Mouse (Mus musculus) CH12.LX (cell line): ENCODE data around the gene Car8. TPM values are rescaled to one million over a fixed set of nuclear protein-coding genes. Genes with fewer than 3 reads are reported as not detected.

Experiments used
- DNase-seq: peaks from one replicate; pipeline ENCODE4 v3.0.0-alpha.2; 2013; ENCODE audit errors: extremely low read depth
- H3K27ac ChIP-seq: 2 replicates; pipeline ENCODE4 v1.5.1; 2012; ENCODE audit warnings: low read depth, mild to moderate bottlenecking, control low read depth, moderate library complexity; ENCODE audit not compliant: insufficient read depth
- H3K27me3 ChIP-seq: replicated peaks from 2 replicates; pipeline ENCODE3; 2012; ENCODE audit warnings: inconsistent platforms
- H3K36me3 ChIP-seq, 2 experiments: replicated peaks in 1 of 2; 2 replicates each; pipeline versions ENCODE3 to v1.6.1; 2012; ENCODE audit warnings: inconsistent platforms in 1 of 2, low read length in 1 of 2, mild to moderate bottlenecking in 1 of 2, mixed read lengths in 1 of 2, moderate library complexity in 1 of 2; ENCODE audit not compliant: control insufficient read depth in 1 of 2, insufficient read depth in 1 of 2
- H3K4me1 ChIP-seq, 2 experiments: 2 replicates each; pipeline ENCODE4 v1.6.1; 2012; ENCODE audit warnings: inconsistent platforms in 1 of 2, moderate library complexity in 1 of 2; ENCODE audit not compliant: insufficient read depth in 2 of 2, control insufficient read depth in 1 of 2
- H3K4me2 ChIP-seq: 2 replicates; pipeline ENCODE4 v1.6.1; 2012; ENCODE audit warnings: low read depth, mild to moderate bottlenecking, control low read depth; ENCODE audit not compliant: poor library complexity, insufficient read depth, severe bottlenecking
- H3K4me3 ChIP-seq, 3 experiments: fragments of 150-350 bp in 1 of 3; sonication (generic) in 1 of 3; replicated peaks in 1 of 3; 2 replicates each; pipeline versions ENCODE3 to v1.5.1; 2011 to 2012; ENCODE audit warnings: low read depth in 2 of 3, low read length in 2 of 3, mild to moderate bottlenecking in 2 of 3, moderate library complexity in 2 of 3, control low read depth in 1 of 3, improper control_type of control experiment in 1 of 3, inconsistent platforms in 1 of 3, mixed read lengths in 1 of 3; ENCODE audit not compliant: poor library complexity in 1 of 3
- H3K79me2 ChIP-seq: replicated peaks from 2 replicates; pipeline ENCODE4 v1.6.1; 2012; ENCODE audit warnings: mild to moderate bottlenecking, moderate library complexity; ENCODE audit not compliant: control insufficient read depth, poor library complexity, insufficient read depth, severe bottlenecking; ENCODE audit errors: extremely low read depth
- H3K9ac ChIP-seq: 2 replicates; pipeline ENCODE4 v1.6.1; 2012; ENCODE audit warnings: low read depth, mild to moderate bottlenecking, control low read depth, moderate library complexity; ENCODE audit not compliant: insufficient read depth
- H3K9me3 ChIP-seq: replicated peaks from 2 replicates; pipeline ENCODE3; 2012; ENCODE audit warnings: low read length, inconsistent platforms, mixed read lengths
- CHD1 ChIP-seq: IDR thresholded peaks from 2 replicates; pipeline ENCODE4 v1.6.1; 2012; ENCODE audit warnings: low read depth, low read length, improper control_type of control experiment, inconsistent platforms
- CHD2 ChIP-seq: IDR thresholded peaks from 2 replicates; pipeline ENCODE4 v1.6.1; 2011; ENCODE audit warnings: low read length, improper control_type of control experiment
- CTCF ChIP-seq, 2 experiments: IDR thresholded peaks in 1 of 2; conservative IDR thresholded peaks in 1 of 2; 2 replicates each; pipeline ENCODE4 v1.5.1; 2011 to 2012; ENCODE audit warnings: low read depth in 2 of 2, low read length in 2 of 2, improper control_type of control experiment in 1 of 2, inconsistent platforms in 1 of 2, mild to moderate bottlenecking in 1 of 2, moderate library complexity in 1 of 2
- ELF1 ChIP-seq: IDR thresholded peaks from 2 replicates; pipeline ENCODE4 v1.6.1; 2014; ENCODE audit warnings: low read depth, mild to moderate bottlenecking, inconsistent platforms, low read length, improper control_type of control experiment
- EP300 ChIP-seq: IDR thresholded peaks from 2 replicates; pipeline ENCODE4 v1.6.1; 2011; ENCODE audit warnings: low read length, improper control_type of control experiment
- IRF4 ChIP-seq: IDR thresholded peaks from 2 replicates; pipeline ENCODE4 v1.6.1; 2014; ENCODE audit warnings: low read depth, mild to moderate bottlenecking, inconsistent platforms, low read length, improper control_type of control experiment
- JUN ChIP-seq: IDR thresholded peaks from 2 replicates; pipeline ENCODE4 v1.6.1; 2011; ENCODE audit warnings: low read depth, mild to moderate bottlenecking, low read length, improper control_type of control experiment, moderate library complexity; ENCODE audit not compliant: insufficient read depth
- KAT2A ChIP-seq: IDR thresholded peaks from 2 replicates; pipeline ENCODE4 v1.6.1; 2012; ENCODE audit warnings: low read length, improper control_type of control experiment, inconsistent platforms; ENCODE audit not compliant: insufficient replicate concordance
- MAFK ChIP-seq: IDR thresholded peaks from 2 replicates; pipeline ENCODE4 v1.6.1; 2011; ENCODE audit warnings: low read length, improper control_type of control experiment; ENCODE audit not compliant: insufficient replicate concordance
- MAX ChIP-seq: IDR thresholded peaks from 2 replicates; pipeline ENCODE4 v1.6.1; 2011; ENCODE audit warnings: low read length, improper control_type of control experiment
- MAZ ChIP-seq: IDR thresholded peaks from 2 replicates; pipeline ENCODE4 v1.6.1; 2012; ENCODE audit warnings: low read depth, mild to moderate bottlenecking, inconsistent platforms, low read length, improper control_type of control experiment, moderate library complexity
- MXI1 ChIP-seq: IDR thresholded peaks from 2 replicates; pipeline ENCODE4 v1.6.1; 2011; ENCODE audit warnings: mild to moderate bottlenecking, low read depth, low read length, improper control_type of control experiment
- MYC ChIP-seq: IDR thresholded peaks from 2 replicates; pipeline ENCODE4 v1.6.1; 2011; ENCODE audit warnings: low read depth, mild to moderate bottlenecking, improper control_type of control experiment, low read length
- PAX5 ChIP-seq: IDR thresholded peaks from 2 replicates; pipeline ENCODE4 v1.6.1; 2012; ENCODE audit warnings: low read length, inconsistent platforms, mixed read lengths
- POLR2A ChIP-seq: IDR thresholded peaks from 2 replicates; pipeline ENCODE4 v1.6.1; 2011; ENCODE audit warnings: low read depth, mild to moderate bottlenecking, improper control_type of control experiment, low read length
- RAD21 ChIP-seq: IDR thresholded peaks from 2 replicates; pipeline ENCODE4 v1.6.1; 2011; ENCODE audit warnings: low read depth, mild to moderate bottlenecking, low read length, improper control_type of control experiment, moderate library complexity
- SIN3A ChIP-seq: IDR thresholded peaks from 2 replicates; pipeline ENCODE4 v1.6.1; 2012; ENCODE audit warnings: low read length, improper control_type of control experiment, inconsistent platforms
- SMC3 ChIP-seq: IDR thresholded peaks from 2 replicates; pipeline ENCODE4 v1.6.1; 2011; ENCODE audit warnings: low read depth, low read length, improper control_type of control experiment
- UBTF ChIP-seq: IDR thresholded peaks from 2 replicates; pipeline ENCODE4 v1.6.1; 2012; ENCODE audit warnings: low read depth, mild to moderate bottlenecking, inconsistent platforms, low read length, improper control_type of control experiment, moderate library complexity
- USF1 ChIP-seq: IDR thresholded peaks from 2 replicates; pipeline ENCODE4 v1.6.1; 2014; ENCODE audit warnings: low read depth, mild to moderate bottlenecking, inconsistent platforms, low read length, improper control_type of control experiment
- ZC3H11A ChIP-seq: IDR thresholded peaks from 2 replicates; pipeline ENCODE4 v1.6.1; 2012; ENCODE audit warnings: low read depth, mild to moderate bottlenecking, inconsistent platforms, low read length, improper control_type of control experiment
- ZKSCAN1 ChIP-seq: IDR thresholded peaks from 2 replicates; pipeline ENCODE4 v1.6.1; 2012; ENCODE audit warnings: low read depth, inconsistent platforms, low read length, improper control_type of control experiment, borderline replicate concordance
- ZMIZ1 ChIP-seq: IDR thresholded peaks from 2 replicates; pipeline ENCODE4 v1.6.1; 2012; ENCODE audit warnings: low read depth, mild to moderate bottlenecking, inconsistent platforms, low read length, improper control_type of control experiment
- dilution Hi-C: fragments of 300-500 bp; cut with MboI; formaldehyde crosslinking; loops from 2 replicates; pipeline ENCODE4 v1.14.3; 2020; ENCODE audit warnings: low sequenced_read_pairs; ENCODE audit not compliant: extremely low pct_unique_long_range_greater_than_20kb, extremely low pct_ligation_motif_present
- in situ Hi-C: fragments of 300-500 bp; cut with MboI; formaldehyde crosslinking; loops from 3 replicates; pipeline ENCODE4 v1.14.3; 2019; ENCODE audit warnings: low sequenced_read_pairs, low pct_ligation_motif_present, low pct_unique_long_range_greater_than_20kb, mixed read lengths
- polyA plus RNA-seq: library from polyadenylated mRNA; unstranded; fragments of >175 nt; gene quantifications from 2 replicates; pipeline ENCODE4 v1.2.1, GENCODE M21; 2012; ENCODE audit warnings: low read depth; ENCODE audit not compliant: insufficient read length
- total RNA-seq, 2 experiments: library from RNA; depleted of rRNA; stranded (reverse); fragments of 300-350 nt in 1 of 2; fragments of >200 nt in 1 of 2; gene quantifications; 2 replicates each; pipeline ENCODE4 v1.2.3; 2012 to 2014

The Car8 gene
- total and polyA plus RNA-seq, 3 experiments, result not detected

DNA sequence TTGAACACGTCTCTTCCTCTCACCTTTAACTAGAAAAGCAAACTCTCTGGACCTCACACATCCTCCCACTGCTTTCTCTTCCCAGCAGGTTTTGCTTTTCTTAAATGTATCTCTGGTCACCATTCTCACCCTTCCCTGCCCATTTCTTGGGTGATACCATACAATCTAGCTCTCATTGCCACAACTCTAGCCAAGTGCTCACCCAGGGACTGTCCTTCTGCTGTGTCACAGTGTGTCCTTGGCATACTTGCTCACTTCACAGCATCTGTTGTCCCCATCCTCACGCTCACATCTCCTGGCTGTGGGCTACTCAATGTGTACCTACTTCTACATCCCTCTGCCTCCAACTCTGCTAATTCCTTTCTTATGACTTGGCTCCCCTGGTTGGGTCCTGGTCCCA is 37.2 kb downstream of the Car8 start:
- H3K27me3 ChIP-seq, result no peaks in the 10 kb centered on the region
- H3K27ac ChIP-seq, result no peak overlapping the region
- no peak for TF ChIP-seq CTCF (conservative IDR thresholded peaks at IDR 0.05 in 1 of 2, IDR thresholded peaks at IDR 0.05 in 1 of 2; ENCODE audit: low read depth in 2 of 2, low read length in 2 of 2)
- no peak for TF ChIP-seq UBTF
- no peak for TF ChIP-seq PAX5
- no peak for TF ChIP-seq USF1
- TF ChIP-seq JUN, result no peak
- no peak for TF ChIP-seq SMC3
- no peak for TF ChIP-seq KAT2A
- no peak for TF ChIP-seq IRF4
- TF ChIP-seq ELF1, result no peak
- no peak for TF ChIP-seq EP300
- no peak for TF ChIP-seq CHD1
- TF ChIP-seq MAX, result no peak
- no peaks in the 10 kb centered on the region for H3K79me2 ChIP-seq
- in situ Hi-C loops, result no loop called here
- no peak overlapping the region for H3K4me2 ChIP-seq
- no peak overlapping the region for H3K4me3 ChIP-seq
- H3K4me1 ChIP-seq, result peaks cover 0 to 9% of the 10 kb centered on the region in 2 experiments; a peak in 1 of 4 replicates
- no peaks in the 10 kb centered on the region for H3K9me3 ChIP-seq
- no peak for DNase-seq
- H3K36me3 ChIP-seq, result no peaks in the 10 kb centered on the region
- H3K9ac ChIP-seq, result no peak overlapping the region
- dilution Hi-C loops, result no loop called here

DNA sequence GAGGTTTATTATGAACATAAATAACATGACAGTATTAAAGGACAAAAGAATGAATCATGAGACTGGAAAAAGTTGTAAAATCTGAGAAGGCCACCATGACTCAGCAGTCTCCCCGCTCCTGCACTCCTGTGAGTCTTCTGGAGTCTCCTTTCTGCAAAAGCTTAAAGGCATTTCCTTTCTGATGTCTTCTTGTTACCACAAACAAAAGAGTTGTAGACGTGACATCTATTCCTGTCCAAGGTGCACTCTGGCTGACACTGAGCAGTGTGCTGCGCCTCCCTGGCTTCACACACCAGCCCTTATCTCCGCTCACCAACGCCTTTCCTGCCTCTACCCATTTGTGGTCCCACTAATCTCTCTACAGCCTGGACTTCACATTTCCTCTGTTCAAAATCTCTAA is 38.8 kb downstream of the Car8 start:
- Histone ChIP-seq H3K79me2 (no peaks in the 10 kb centered on the region), H3K4me2 (no peak overlapping the region), H3K4me1 (peaks cover 0 to 9% of the 10 kb centered on the region in 2 experiments; a peak in 1 of 4 replicates), H3K27me3 (no peaks in the 10 kb centered on the region), H3K27ac (no peak overlapping the region), H3K4me3 (no peak overlapping the region), H3K36me3 (no peaks in the 10 kb centered on the region), H3K9ac (no peak overlapping the region), H3K9me3 (no peaks in the 10 kb centered on the region)
- TF ChIP-seq EP300 (no peak), ZMIZ1 (no peak), MYC (no peak), POLR2A (no peak), ZKSCAN1 (no peak), USF1 (no peak), CHD2 (no peak), MXI1 (no peak), MAX (no peak), RAD21 (no peak), ZC3H11A (no peak), SIN3A (no peak), MAFK (no peak), KAT2A (no peak), MAZ (no peak), IRF4 (no peak)
- DNase-seq, result no peak
- in situ Hi-C loops, result no loop called here
- dilution Hi-C loops, result no loop called here
